Mouse (Mus musculus) left cerebral cortex, postnatal 36 days (tissue): ENCODE data around the gene Man1c1. TPM values are rescaled to one million over a fixed set of nuclear protein-coding genes. Genes with fewer than 3 reads are reported as not detected.

Experiments
- DNase-seq, 2 experiments: peaks; one replicate each; pipeline ENCODE4 v3.0.0; 2021 to 2022; ENCODE audit warnings: low spot score in 2 of 2, mixed read lengths in 1 of 2
- intact Hi-C: fragments of 180-260 bp; cut with DNase I; formaldehyde crosslinking; loops from one replicate; pipeline ENCODE4 v1.15.1; 2025
- total RNA-seq, 2 experiments: library from RNA; stranded (reverse); gene quantifications; 2 replicates each; pipeline ENCODE4 v1.2.3; 2021

Man1c1 gene
- total RNA-seq, 2 experiments from 2014 or later: 37.8 to 42.0 TPM

- intact Hi-C loops: loop anchor here (5.0 kb wide), 1 partner anchor 40 kb away; no protein-coding TSS in a partner anchor
Measured at GRCm38 (mm10) chr4:134682423-134682822, 21.7 kb downstream of the Man1c1 start.

GRCm38 (mm10) chr4:134681819-134682218 is 22.3 kb downstream of the Man1c1 start:
- DNase-seq: no peak

More at GRCm38 (mm10) chr4:134682423-134682822, 21.7 kb downstream of the Man1c1 start:
- no peak for DNase-seq

GRCm38 (mm10) chr4:134677556-134678508 is 26.3 kb downstream of the Man1c1 start:
- DNase-seq: peak in 1 of 2 experiments; percentile 35

More at GRCm38 (mm10) chr4:134681819-134682218, 22.3 kb downstream of the Man1c1 start:
- intact Hi-C loops: loop anchor here (5.0 kb wide), 1 partner anchor 40 kb away; no protein-coding TSS in a partner anchor

GRCm38 (mm10) chr4:134675800-134676199 is 28.3 kb downstream of the Man1c1 start:
- intact Hi-C loops: no loop called here
- no peak for DNase-seq

More at GRCm38 (mm10) chr4:134677556-134678508, 26.3 kb downstream of the Man1c1 start:
- intact Hi-C loops: no loop called here

- no peak for DNase-seq
- intact Hi-C loops: no loop called here
Measured at GRCm38 (mm10) chr4:134674970-134675369, 29.1 kb downstream of the Man1c1 start.

GRCm38 (mm10) chr4:134673882-134674463 is 30.1 kb downstream of the Man1c1 start:
- DNase-seq: no peak
- intact Hi-C loops: no loop called here

GRCm38 (mm10) chr4:134673151-134673550 is 30.9 kb downstream of the Man1c1 start:
- intact Hi-C loops: no loop called here
- DNase-seq: no peak

- no peak for DNase-seq
- intact Hi-C loops: no loop called here
Measured at GRCm38 (mm10) chr4:134672326-134672725, 31.8 kb downstream of the Man1c1 start.

GRCm38 (mm10) chr4:134671660-134672173 is 32.4 kb downstream of the Man1c1 start:
- no peak for DNase-seq
- intact Hi-C loops: no loop called here

GRCm38 (mm10) chr4:134669742-134670354 is 34.2 kb downstream of the Man1c1 start:
- intact Hi-C loops: no loop called here
- no peak for DNase-seq

- intact Hi-C loops: no loop called here
- no peak for DNase-seq
Measured at GRCm38 (mm10) chr4:134668355-134669028, 35.6 kb downstream of the Man1c1 start.

GRCm38 (mm10) chr4:134666391-134666790 is 37.7 kb downstream of the Man1c1 start:
- intact Hi-C loops: no loop called here
- DNase-seq: no peak

- intact Hi-C loops: loop anchor here (5.0 kb wide), 1 partner anchor 39 kb away; the partner anchor contains the start of gene Man1c1
Measured at GRCm38 (mm10) chr4:134663052-134663451, 41.0 kb downstream of the Man1c1 start.

GRCm38 (mm10) chr4:134660630-134661183 is 43.4 kb downstream of the Man1c1 start:
- intact Hi-C loops: loop anchor here (5.0 kb wide), 1 partner anchor 42 kb away; the partner anchor contains the start of gene Man1c1
- peak in 1 of 2 experiments; percentile 42 for DNase-seq

More at GRCm38 (mm10) chr4:134663052-134663451, 41.0 kb downstream of the Man1c1 start:
- no peak for DNase-seq

GRCm38 (mm10) chr4:134659354-134660301 is 44.5 kb downstream of the Man1c1 start:
- intact Hi-C loops: loop anchor here (5.0 kb wide), 1 partner anchor 43 kb away; the partner anchor contains the start of gene Man1c1
- no peak for DNase-seq

- intact Hi-C loops: no loop called here
Measured at GRCm38 (mm10) chr4:134657473-134657872, 46.6 kb downstream of the Man1c1 start.

GRCm38 (mm10) chr4:134654391-134654790 is 49.7 kb downstream of the Man1c1 start:
- intact Hi-C loops: no loop called here
- no peak for DNase-seq

More at GRCm38 (mm10) chr4:134657473-134657872, 46.6 kb downstream of the Man1c1 start:
- no peak for DNase-seq
